Mouse (Mus musculus) heart, postnatal 14 days (tissue): ENCODE results near the gene Rmnd5a. TPM values are rescaled to one million over a fixed set of nuclear protein-coding genes. Genes with fewer than 3 reads are reported as not detected.
"Not testable (repeated sequence)": the region's sequence is repeated elsewhere in the genome, so short reads cannot be mapped to it uniquely, and the experiment has no call there.

Experiments used
- DNase-seq, 2 experiments: peaks; one replicate each; pipeline ENCODE4 v3.0.0; 2021 to 2022
- intact Hi-C: fragments of 180-260 bp; cut with DNase I; formaldehyde crosslinking; loops from one replicate; pipeline ENCODE4 v1.15.1; 2025
- long read RNA-seq, 2 experiments: library from polyadenylated mRNA; stranded (forward); transcript quantifications; one replicate each; pipeline ENCODE4 v2.0.0; 2021
- total RNA-seq, 2 experiments: library from RNA; stranded (reverse); gene quantifications; 2 replicates each; pipeline ENCODE4 v1.2.3; 2021

Rmnd5a gene
- total RNA-seq, result 10 to 100 TPM; 73.1 to 80.3 TPM
- long read RNA-seq, experiment 1, full-length matches to known transcripts, result 17 of 35 reads
- long read RNA-seq, experiment 1, partial matches to known transcripts, result 4 of 35 reads
- long read RNA-seq, experiment 1, other reads (novel, unspliced or antisense), result 14 of 35 reads
- long read RNA-seq, experiment 2, full-length matches to known transcripts, result 13 of 29 reads
- long read RNA-seq, experiment 2, partial matches to known transcripts, result 4 of 29 reads
- long read RNA-seq, experiment 2, other reads (novel, unspliced or antisense), result 12 of 29 reads

DNA sequence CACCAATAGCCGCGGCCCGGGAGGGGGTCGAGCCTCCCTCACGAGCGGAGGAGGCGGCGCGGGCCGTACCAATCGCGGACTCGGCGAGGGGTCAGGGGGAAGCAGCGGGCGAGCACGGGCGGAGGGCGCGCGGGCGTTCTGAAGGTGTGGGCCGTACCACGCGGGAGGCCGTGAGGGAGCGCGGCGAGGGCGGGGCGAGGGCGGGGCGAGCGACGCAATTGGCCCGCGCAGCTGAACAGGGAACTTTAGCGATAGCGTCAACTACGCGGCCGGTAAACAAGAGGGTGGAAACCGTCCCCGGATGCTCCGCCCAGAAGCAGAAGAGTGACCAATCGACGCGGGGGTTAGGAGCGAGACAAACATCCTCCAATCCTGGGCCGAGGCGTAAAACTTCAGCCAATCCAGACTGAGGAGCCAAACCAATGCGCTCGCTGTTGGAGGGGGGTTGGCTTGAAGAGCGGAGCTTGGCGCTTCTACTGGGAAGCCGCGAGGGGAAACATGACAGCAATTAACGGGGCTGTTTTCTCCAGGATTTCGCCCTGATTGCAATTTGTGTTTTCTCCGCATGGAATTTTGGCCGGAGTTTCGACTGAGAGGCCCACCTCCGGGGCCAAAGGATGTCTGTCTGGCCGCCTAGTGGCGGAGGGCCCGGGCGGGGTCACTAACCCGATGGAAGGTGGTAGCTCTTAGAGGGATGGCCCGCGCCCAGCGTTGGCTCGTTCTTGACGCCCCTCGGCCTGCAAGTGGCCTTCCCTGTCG, at the start of gene Rmnd5a:
Rmnd5a (minus strand) TSS at position 146 of the 759 bp plus-strand sequence.
- intact Hi-C loops, result loop anchor here (2.0 to 10.0 kb wide), 3 partner anchors 54 to 194 kb away; partner anchors contain the start of gene Kdm3a
- peak; percentile 99 for DNase-seq

GRCm38 (mm10) chr6:71487966-71488365, 47.5 kb upstream of the Rmnd5a start:
- intact Hi-C loops, result no loop called here
- DNase-seq, result no peak

DNA sequence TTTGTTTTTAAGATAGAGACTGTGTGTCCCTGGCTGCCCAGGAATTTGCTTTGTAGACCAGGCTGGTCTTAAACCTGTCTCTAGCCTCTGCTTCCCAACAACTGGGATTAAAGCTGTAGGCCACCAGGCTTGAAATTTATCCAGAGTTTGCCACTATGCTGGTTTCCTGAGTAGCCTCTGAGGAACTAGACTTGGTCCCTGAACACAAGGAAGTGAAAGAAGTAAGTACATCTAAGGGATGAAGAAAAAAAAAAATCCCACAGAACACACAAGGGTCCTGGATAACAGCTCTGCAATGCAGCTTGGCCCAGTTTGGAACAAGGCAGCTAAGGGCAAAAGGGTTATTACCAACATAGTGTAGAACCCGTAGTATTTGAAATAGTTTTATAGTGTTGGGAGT, 46.4 kb upstream of the Rmnd5a start:
- intact Hi-C loops, result no loop called here
- DNase-seq, result no peak

GRCm38 (mm10) chr6:71486226-71486625, 45.8 kb upstream of the Rmnd5a start:
- DNase-seq, result no peak
- intact Hi-C loops, result no loop called here

- intact Hi-C loops, result no loop called here
These were observed 44.8 kb upstream of the Rmnd5a start for GRCm38 (mm10) chr6:71485246-71485645.

DNA sequence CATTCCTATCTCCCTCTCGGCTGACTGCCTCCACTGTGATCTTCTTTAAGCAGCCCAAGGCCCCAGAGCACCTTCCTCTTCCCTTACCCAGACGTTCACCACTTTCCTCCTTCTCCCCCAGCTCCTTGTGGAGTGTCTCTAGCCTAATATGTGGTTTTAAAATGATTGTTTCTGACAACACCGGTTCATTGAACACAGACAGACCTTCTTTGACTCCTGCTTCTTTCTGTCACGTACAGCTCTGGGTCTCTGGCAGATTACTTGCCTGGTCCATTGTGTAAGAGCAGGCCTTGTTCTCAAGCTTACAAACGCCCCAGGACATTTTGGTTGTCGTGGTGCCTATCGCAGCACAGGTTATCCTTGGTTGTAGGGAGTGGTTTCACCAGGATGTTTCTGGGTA, 40.7 kb upstream of the Rmnd5a start:
- intact Hi-C loops, result no loop called here
- DNase-seq, result no peak

More at GRCm38 (mm10) chr6:71485246-71485645, 44.8 kb upstream of the Rmnd5a start:
- no peak for DNase-seq

- no peak for DNase-seq
- intact Hi-C loops, result no loop called here
These were observed 39.7 kb upstream of the Rmnd5a start for GRCm38 (mm10) chr6:71480136-71480535.

- intact Hi-C loops, result not testable (repeated sequence)
These were observed 39.2 kb upstream of the Rmnd5a start for GRCm38 (mm10) chr6:71479588-71479987.

GRCm38 (mm10) chr6:71478816-71479568, 38.6 kb upstream of the Rmnd5a start:
- intact Hi-C loops, DNase-seq: not testable (repeated sequence)

More at GRCm38 (mm10) chr6:71479588-71479987, 39.2 kb upstream of the Rmnd5a start:
- DNase-seq, result not testable (repeated sequence)

GRCm38 (mm10) chr6:71476783-71477182, 36.3 kb upstream of the Rmnd5a start:
- DNase-seq, result no peak
- intact Hi-C loops, result no loop called here

DNA sequence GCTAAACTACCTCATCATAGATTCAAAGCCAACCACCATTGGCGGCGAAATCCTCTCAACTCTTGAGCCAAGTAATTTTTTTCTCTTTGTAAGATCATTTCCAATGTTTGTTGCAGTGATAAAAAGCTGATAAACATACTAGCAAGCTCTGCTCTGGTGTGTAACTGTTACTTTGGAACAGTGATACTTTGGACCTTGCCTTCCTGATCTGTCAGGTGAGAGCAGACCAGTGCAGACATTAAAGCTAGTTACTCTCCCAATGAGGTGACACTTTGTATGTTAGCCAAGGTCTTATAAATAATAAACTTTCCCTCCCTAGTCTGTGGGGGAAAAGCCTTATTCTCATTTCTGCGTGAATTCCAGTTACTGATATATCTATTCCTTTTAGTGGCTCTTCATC, 35.2 kb upstream of the Rmnd5a start:
- intact Hi-C loops, result no loop called here
- no peak for DNase-seq

- DNase-seq, result no peak
- intact Hi-C loops, result no loop called here
These were observed 32.3 kb upstream of the Rmnd5a start for GRCm38 (mm10) chr6:71472786-71473185.

DNA sequence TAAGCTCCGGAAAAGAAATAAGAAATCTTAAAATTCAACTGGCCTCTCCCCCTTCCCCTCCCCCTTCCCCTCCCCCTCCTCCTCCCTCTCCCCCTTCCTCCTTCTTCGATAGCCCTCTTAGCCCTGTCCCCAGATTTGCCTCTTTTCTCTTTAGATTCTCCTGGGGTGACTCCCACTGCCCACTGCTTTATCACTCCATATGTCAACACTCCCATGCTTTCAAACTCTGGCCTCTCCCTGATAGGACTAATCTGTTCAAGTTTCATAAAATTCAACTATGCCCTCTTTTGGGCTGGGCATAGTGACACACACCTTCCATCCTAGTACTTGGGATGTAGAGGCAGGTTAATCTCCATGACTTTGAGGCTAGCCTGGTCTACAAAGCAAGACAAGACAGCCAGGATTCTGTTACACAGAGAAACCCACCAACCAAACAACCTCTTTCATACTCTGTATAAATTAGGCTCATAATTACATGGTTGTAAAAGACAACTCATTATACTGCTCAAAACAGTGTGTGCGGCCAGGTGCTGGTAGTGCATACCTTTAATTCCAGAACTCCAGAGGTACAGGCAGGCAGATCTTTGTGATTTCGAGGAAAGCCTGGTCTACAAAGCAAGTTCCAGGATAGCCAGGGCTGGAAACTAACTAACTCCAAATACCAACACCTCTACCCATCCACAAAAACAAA, 31.5 kb upstream of the Rmnd5a start:
- no peak for DNase-seq
- intact Hi-C loops, result no loop called here

- intact Hi-C loops, result no loop called here
- DNase-seq, result no peak
These were observed 28.9 kb upstream of the Rmnd5a start for GRCm38 (mm10) chr6:71469291-71469690.

DNA sequence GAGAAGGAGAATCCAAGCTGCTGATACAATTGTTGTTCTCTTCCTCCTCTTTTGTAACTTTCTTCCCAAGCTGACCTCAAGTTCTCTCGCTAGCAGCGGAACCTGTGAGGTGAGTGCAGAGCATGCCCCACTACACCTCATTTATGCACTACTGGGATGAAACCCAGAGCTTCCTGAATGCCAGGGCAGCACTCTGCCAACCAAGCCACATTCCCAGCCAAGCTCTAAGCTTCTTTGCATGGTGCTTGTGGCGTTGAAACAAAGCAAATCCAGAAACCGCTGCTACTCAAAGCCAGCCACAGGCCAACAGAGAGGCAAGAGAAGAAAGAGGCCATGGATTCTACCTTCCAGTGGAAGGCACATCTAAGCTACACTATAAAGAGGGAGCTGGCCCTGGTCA, 27.3 kb upstream of the Rmnd5a start:
- DNase-seq, result no peak
- intact Hi-C loops, result no loop called here

- intact Hi-C loops, result no loop called here
- no peak for DNase-seq
These were observed 24.7 kb upstream of the Rmnd5a start for GRCm38 (mm10) chr6:71465146-71465545.

DNA sequence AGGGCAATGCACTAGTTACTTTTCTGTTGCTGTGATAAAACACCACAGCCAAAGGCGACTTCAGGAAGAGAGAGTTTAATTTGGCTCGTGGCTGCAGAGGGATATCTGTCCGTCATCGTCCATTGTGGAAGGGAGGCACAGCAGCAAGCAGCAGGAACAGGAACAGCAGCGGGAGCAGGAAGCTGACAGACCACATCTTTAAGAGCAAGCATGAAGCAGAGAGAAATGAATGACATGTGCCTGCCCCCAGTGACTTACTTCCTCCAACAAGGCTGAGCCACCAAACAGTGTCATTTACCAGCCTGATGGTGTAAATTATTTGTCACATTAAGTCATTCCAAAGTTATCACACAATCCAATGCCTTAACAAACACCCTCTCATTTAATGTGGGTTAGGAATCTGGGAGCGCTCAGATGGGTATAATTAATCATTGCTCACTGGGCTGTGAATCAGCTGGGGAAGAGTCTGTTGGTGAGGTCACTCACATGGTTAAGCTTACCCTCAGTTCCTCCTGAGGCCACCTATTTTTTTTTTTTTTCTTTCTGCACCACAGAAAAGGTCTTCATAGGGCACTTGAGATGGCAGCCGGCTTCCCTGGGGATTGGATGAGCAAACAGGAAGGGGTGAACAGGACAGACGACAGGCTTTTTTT, 17.6 kb upstream of the Rmnd5a start:
- intact Hi-C loops, result no loop called here
- DNase-seq, result no peak

- intact Hi-C loops, DNase-seq: not testable (repeated sequence)
These were observed 13.7 kb upstream of the Rmnd5a start for GRCm38 (mm10) chr6:71453983-71454739.

- no peak for DNase-seq
- intact Hi-C loops, result no loop called here
These were observed 12.4 kb upstream of the Rmnd5a start for GRCm38 (mm10) chr6:71452792-71453191.
